ENCODE assay signal across 8 mouse cellular contexts in the genomic region with DNA sequence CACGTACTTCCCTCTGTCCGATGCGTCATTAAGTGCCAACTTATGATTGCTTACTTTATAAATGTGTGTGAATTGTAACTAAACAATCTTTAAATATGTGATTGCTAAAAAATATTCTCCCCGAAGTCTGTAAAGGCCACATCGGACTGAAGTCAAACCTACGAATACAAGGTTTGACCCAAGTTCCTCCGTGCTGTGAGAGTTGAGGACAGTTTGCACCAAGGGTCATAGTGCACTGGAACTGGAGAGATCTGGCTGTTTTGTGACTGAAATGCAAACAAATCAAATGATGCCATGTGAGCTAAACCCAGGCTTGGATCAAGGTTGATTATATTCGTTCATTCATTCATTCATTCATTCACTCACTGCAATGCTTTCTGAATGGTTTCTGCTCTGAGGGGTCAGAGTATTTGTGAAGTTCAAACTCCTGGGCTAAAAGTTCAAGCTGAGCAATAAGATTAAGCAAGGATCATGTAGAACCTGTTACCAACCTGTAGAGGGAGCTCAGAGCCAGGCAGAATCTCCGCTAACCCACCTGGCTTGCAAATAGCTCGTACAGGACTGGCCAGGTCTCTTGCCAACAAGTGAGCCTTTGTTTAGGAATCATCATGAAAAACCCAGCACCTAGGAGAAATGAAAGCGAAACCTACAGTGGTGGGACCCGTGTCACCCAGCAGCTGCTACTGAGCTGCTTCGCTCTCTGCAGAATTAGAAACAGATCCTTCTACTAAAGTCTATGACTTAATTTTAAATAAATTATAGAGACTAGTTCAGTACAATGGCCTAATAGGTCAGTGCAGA.
DNase-seq lines count a peak whose midpoint lies in the region; ATAC-seq and TF ChIP-seq lines count a peak whose summit lies in the region.

No protein-coding gene starts in this region.

- peak overlapping the region; percentile 19; the same call in 1 of the 2 replicates for H3K27ac ChIP-seq in heart, adult 2 months
- H3K27ac ChIP-seq in liver, embryonic 11.5 days (ENCODE audit: low read depth, low read length), result no peak overlapping the region
- H3K27ac ChIP-seq in midbrain, postnatal 0 days (ENCODE audit: low read depth, low read length), result no peak overlapping the region
- H3K27ac ChIP-seq in stomach, embryonic 16.5 days (ENCODE audit: low read length), result 0 out of 2 replicates have a peak overlapping the region, but pooled peaks have one; percentile 2

- H3K9me3 ChIP-seq in liver, embryonic 11.5 days (ENCODE audit: control insufficient read depth, low read length), result no peaks in the 10 kb centered on the region
- no peaks in the 10 kb centered on the region for H3K9me3 ChIP-seq in midbrain, postnatal 0 days (ENCODE audit: low read length)
- no peaks in the 10 kb centered on the region for H3K9me3 ChIP-seq in stomach, embryonic 16.5 days (replicated peaks; ENCODE audit: control insufficient read depth, low read length)

- H3K79me2 ChIP-seq in heart, adult 2 months (replicated peaks; ENCODE audit: control insufficient read depth, insufficient read depth, low read length), result no peaks in the 10 kb centered on the region

- TF ChIP-seq POLR2A in heart, adult 2 months (IDR thresholded peaks at IDR 0.05; ENCODE audit: insufficient read depth, low read depth, low read length), result no peak

- peak; percentile 58 for DNase-seq in A20 (ENCODE audit: low read depth, low spot score)
- DNase-seq in embryo, embryonic 11 days, result peak; percentile 81
- DNase-seq in heart, adult 2 months, result peak; percentile 42 to 56
- DNase-seq in kidney, adult 11 months, result peak; percentile 62
- no peak for DNase-seq in liver, embryonic 11.5 days (ENCODE audit: low spot score)
- DNase-seq in midbrain, postnatal 0 days (ENCODE audit: low spot score), result peak; percentile 86

- peak; percentile 94 for ATAC-seq in activated CD4-positive, CD25-positive, alpha-beta regulatory T cell, adult 4 months
- ATAC-seq in liver, embryonic 11.5 days (replicated peaks; ENCODE audit: low FRiP score), result peak; percentile 78
- ATAC-seq in midbrain, postnatal 0 days (ENCODE audit: low FRiP score), result peak; percentile 80
- peak; percentile 89 for ATAC-seq in stomach, embryonic 16.5 days (ENCODE audit: insufficient read depth, low FRiP score)

- intact Hi-C loops in heart, adult 2 months (cut with DNase I), result loop anchor here (1.0 to 10.0 kb wide), 5 partner anchors 97 to 635 kb away; a partner anchor contains a TSS

- peak overlapping the region; percentile 25; the same call in 1 of the 2 replicates for H3K4me3 ChIP-seq in heart, adult 2 months
- no peak overlapping the region for H3K4me3 ChIP-seq in liver, embryonic 11.5 days (ENCODE audit: low read depth, low read length)
- H3K4me3 ChIP-seq in midbrain, postnatal 0 days (ENCODE audit: low read depth, low read length), result no peak overlapping the region
- peak overlapping the region; percentile 30 for H3K4me3 ChIP-seq in stomach, embryonic 16.5 days (replicated peaks; ENCODE audit: low read length)

- WGBS in heart, adult 2 months, result 39% methylated on average over 13 of the region's 13 CpGs
- 43% methylated on average over 13 of the region's 13 CpGs for WGBS in liver, embryonic 11.5 days
- 53% methylated on average over 13 of the region's 13 CpGs for WGBS in midbrain, postnatal 0 days
- 42% methylated on average over 13 of the region's 13 CpGs for WGBS in stomach, embryonic 16.5 days

- peak; percentile 89 for TF ChIP-seq CTCF in heart, adult 2 months (IDR thresholded peaks at IDR 0.05)
- peak; percentile 90 for TF ChIP-seq CTCF in midbrain, postnatal 0 days (IDR thresholded peaks at IDR 0.05)

- no peaks in the 10 kb centered on the region for H3K27me3 ChIP-seq in heart, adult 2 months (ENCODE audit: control insufficient read depth, insufficient read depth, low read length)
- no peaks in the 10 kb centered on the region for H3K27me3 ChIP-seq in liver, embryonic 11.5 days (replicated peaks; ENCODE audit: control insufficient read depth, insufficient read depth, low read length)
- H3K27me3 ChIP-seq in midbrain, postnatal 0 days (ENCODE audit: insufficient read depth, low read length), result no peaks in the 10 kb centered on the region
- no peaks in the 10 kb centered on the region for H3K27me3 ChIP-seq in stomach, embryonic 16.5 days (ENCODE audit: control insufficient read depth, insufficient read depth, low read length)

- no peak overlapping the region for H3K9ac ChIP-seq in heart, adult 2 months (ENCODE audit: low read depth, low read length)
- H3K9ac ChIP-seq in liver, embryonic 11.5 days (ENCODE audit: low read depth, low read length), result no peak overlapping the region
- no peak overlapping the region for H3K9ac ChIP-seq in midbrain, postnatal 0 days (replicated peaks; ENCODE audit: low read length, poor library complexity, severe bottlenecking)
- H3K9ac ChIP-seq in stomach, embryonic 16.5 days (ENCODE audit: low read length), result peak overlapping the region; percentile 54

- no peaks in the 10 kb centered on the region for H3K36me3 ChIP-seq in heart, adult 2 months (ENCODE audit: control insufficient read depth, insufficient read depth, low read length)
- H3K36me3 ChIP-seq in liver, embryonic 11.5 days (ENCODE audit: control insufficient read depth, insufficient read depth, low read length), result no peaks in the 10 kb centered on the region
- H3K36me3 ChIP-seq in midbrain, postnatal 0 days (ENCODE audit: insufficient read depth, low read length), result no peaks in the 10 kb centered on the region
- no peaks in the 10 kb centered on the region for H3K36me3 ChIP-seq in stomach, embryonic 16.5 days (ENCODE audit: control insufficient read depth, insufficient read depth, low read length)

- TF ChIP-seq EP300 in heart, adult 2 months (IDR thresholded peaks at IDR 0.05; ENCODE audit: insufficient read depth, low read depth, low read length), result peak; percentile 74; the same call in 1 of the 2 replicates

- peaks cover 4% of the 10 kb centered on the region for H3K4me1 ChIP-seq in heart, adult 2 months (ENCODE audit: control insufficient read depth, insufficient read depth, low read length)
- H3K4me1 ChIP-seq in liver, embryonic 11.5 days (replicated peaks; ENCODE audit: control insufficient read depth, insufficient read depth, low read length), result peaks cover 2% of the 10 kb centered on the region; the same call in 1 of the 2 replicates
- H3K4me1 ChIP-seq in midbrain, postnatal 0 days (ENCODE audit: insufficient read depth, low read length), result peaks cover 4% of the 10 kb centered on the region; the same call in 1 of the 2 replicates
- peaks cover 7% of the 10 kb centered on the region for H3K4me1 ChIP-seq in stomach, embryonic 16.5 days (ENCODE audit: control insufficient read depth, insufficient read depth, low read length)

- peak overlapping the region; percentile 1; the same call in 1 of the 2 replicates for H3K4me2 ChIP-seq in liver, embryonic 11.5 days
- no peak overlapping the region for H3K4me2 ChIP-seq in midbrain, postnatal 0 days (ENCODE audit: low read depth, low read length, poor library complexity, severe bottlenecking)
- H3K4me2 ChIP-seq in stomach, embryonic 16.5 days (ENCODE audit: low read depth, low read length), result peak overlapping the region; percentile 41

Comparison
In these comparisons a context has a peak if more than half of its experiments do, and no peak if none do; other contexts are left out.
1. H3K27ac ChIP-seq: peak in heart, adult 2 months (single experiment) and stomach, embryonic 16.5 days (single experiment); none in liver, embryonic 11.5 days (single experiment) and midbrain, postnatal 0 days (single experiment).
2. H3K4me3 ChIP-seq: peak in heart, adult 2 months (single experiment) and stomach, embryonic 16.5 days (single experiment); none in liver, embryonic 11.5 days (single experiment) and midbrain, postnatal 0 days (single experiment).
3. Peak in every context shown above with its lines, with median percentiles within 50 percentile points of each other: ATAC-seq.